Mouse (Mus musculus) heart, embryonic 10.5 days (tissue): ENCODE data around the gene Heyl. TPM values are rescaled to one million over a fixed set of nuclear protein-coding genes. Genes with fewer than 3 reads are reported as not detected.
"Not testable (repeated sequence)": the region's sequence is repeated elsewhere in the genome, so short reads cannot be mapped to it uniquely, and the experiment has no call there.

Source experiments
- DNase-seq: peaks from one replicate; pipeline ENCODE4 v3.0.0-alpha.2; 2017; ENCODE audit warnings: low spot score
- H3K27ac ChIP-seq: fragments of 300-500 bp; sonication (generic); 2 replicates; pipeline ENCODE4 v1.5.1; 2016; ENCODE audit warnings: mild to moderate bottlenecking
- H3K27me3 ChIP-seq: fragments of 300-500 bp; sonication (generic); 2 replicates; pipeline ENCODE4 v1.6.1; 2016; ENCODE audit warnings: mild to moderate bottlenecking; ENCODE audit not compliant: poor library complexity, insufficient read depth, severe bottlenecking
- H3K36me3 ChIP-seq: fragments of 300-500 bp; sonication (generic); 2 replicates; pipeline ENCODE4 v1.6.1; 2016; ENCODE audit warnings: mild to moderate bottlenecking, moderate library complexity
- H3K4me1 ChIP-seq: fragments of 300-500 bp; sonication (generic); 2 replicates; pipeline ENCODE4 v1.6.1; 2016; ENCODE audit warnings: mild to moderate bottlenecking
- H3K4me3 ChIP-seq: fragments of 300-500 bp; sonication (generic); 2 replicates; pipeline ENCODE4 v1.5.1; 2016; ENCODE audit warnings: mild to moderate bottlenecking, moderate library complexity
- H3K9me3 ChIP-seq: fragments of 300-500 bp; sonication (generic); 2 replicates; pipeline ENCODE4 v1.6.1; 2016; ENCODE audit warnings: mild to moderate bottlenecking, moderate library complexity
- WGBS: fragments of 180-500 bp; shearing (Covaris S2); methylation state at CpG from one replicate; pipeline ENCODE4 v1.1.7; 2016; 5-methylcytosine and 5-hydroxymethylcytosine counted together
- polyA plus RNA-seq: library from polyadenylated mRNA; unstranded; fragments of >200 nt; fragmentation: Nextera tagmentation; extraction: Ambion mirVana; gene quantifications from 2 replicates; pipeline ENCODE4 v1.2.1, GENCODE M21; 2016

The Heyl gene
- polyA plus RNA-seq, 1 experiment from 2014 or later: 3.9 TPM

DNA sequence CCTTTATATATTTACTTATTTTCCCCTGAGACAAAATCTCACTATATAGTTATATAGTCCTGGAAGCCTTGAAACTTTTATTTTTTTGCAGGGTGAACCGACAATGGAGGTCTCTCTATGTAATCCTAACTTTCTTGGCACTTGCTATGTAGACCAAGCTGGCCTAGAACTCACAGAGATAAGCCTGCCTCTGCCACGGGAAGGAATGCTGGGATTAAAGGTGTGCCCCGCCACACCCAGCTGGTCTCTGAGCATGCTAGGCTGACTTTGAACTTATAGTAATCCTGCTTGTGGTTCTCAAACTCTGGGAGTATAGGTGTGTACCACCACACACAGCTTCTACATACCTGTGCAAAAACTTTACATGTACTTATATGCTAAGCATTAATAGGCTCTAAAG is 46.8 kb downstream of the Heyl start:
- no peaks in the 10 kb centered on the region for H3K9me3 ChIP-seq
- peaks cover 10% of the 10 kb centered on the region for H3K36me3 ChIP-seq
- no peak for DNase-seq
- no peak overlapping the region for H3K27ac ChIP-seq
- peaks cover 14% of the 10 kb centered on the region for H3K4me1 ChIP-seq
- H3K27me3 ChIP-seq: no peaks in the 10 kb centered on the region; the same call in 1 of the 2 replicates
- 64% methylated on average over 3 of the region's 3 CpGs for WGBS
- H3K4me3 ChIP-seq: no peak overlapping the region

DNA sequence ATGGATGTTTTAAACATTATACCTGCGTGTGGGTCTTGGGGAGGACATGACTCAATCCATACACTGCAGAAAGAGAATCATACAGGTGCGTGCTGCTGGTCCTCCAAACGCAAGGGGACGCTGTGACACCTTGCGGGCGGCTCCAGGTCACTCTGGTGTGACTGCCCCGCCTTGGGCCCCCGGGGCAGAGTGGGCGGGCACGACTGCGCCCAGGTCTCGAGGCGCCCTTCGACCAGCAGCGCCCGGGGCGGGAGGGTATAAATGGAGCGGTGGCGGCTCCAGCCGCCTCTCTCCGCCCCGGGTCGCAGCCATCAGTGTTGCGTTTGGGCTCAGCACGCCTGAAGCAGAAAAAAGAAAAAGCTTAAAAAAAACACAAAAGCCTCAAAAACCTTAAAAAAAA is 49.1 kb downstream of the Heyl start:
- Histone ChIP-seq H3K27me3 (no peaks in the 10 kb centered on the region; the same call in 1 of the 2 replicates), H3K4me3 (peak overlapping the region; percentile 75), H3K4me1 (peaks cover 30% of the 10 kb centered on the region), H3K27ac (peak overlapping the region; percentile 47), H3K9me3 (no peaks in the 10 kb centered on the region), H3K36me3 (peaks cover 32% of the 10 kb centered on the region)
- peak; percentile 97 for DNase-seq
- WGBS: under 1% methylated on average over 25 of the region's 25 CpGs

DNA sequence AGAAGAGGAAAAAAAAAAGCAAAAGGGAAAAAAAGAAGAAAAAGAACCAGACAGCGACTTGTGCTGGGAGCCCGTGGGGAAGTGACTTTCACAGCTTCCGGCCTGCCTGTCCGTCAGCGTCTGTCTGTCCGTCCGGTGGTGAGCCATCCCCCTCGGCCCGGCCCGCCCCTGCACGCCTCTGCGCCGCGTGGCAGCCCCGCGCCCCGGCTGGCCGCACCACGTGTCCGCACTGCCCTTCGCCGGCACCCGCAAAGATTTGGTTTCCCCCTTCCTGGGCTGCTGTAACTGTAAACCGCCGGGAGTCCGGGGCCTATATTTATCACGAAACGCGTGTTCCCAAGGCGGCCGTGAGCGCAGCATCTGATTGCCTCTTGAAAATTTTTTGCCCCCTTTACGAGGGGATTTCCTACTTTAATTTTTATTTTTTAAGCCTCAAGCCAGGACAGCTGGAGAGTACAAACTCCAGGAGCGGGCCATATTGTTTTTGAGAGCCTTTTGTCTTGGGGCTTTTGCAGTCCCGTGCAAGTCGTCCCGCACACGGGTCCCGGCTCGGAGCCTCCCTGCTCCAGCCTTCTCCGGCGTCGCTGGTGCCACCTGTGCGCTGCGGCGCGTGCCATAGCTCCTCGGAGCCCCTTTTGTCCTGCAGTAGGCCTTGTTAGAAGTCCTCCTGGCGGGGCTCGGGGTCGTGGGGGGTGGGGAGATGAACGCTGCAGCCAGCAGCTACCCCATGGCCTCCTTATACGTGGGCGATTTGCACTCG is 49.7 kb downstream of the Heyl start:
- H3K27ac ChIP-seq: peak overlapping the region; percentile 81
- H3K27me3 ChIP-seq, H3K9me3 ChIP-seq, DNase-seq: not testable (repeated sequence)
- WGBS: under 1% methylated on average over 46 of the region's 55 CpGs
- H3K4me3 ChIP-seq: peak overlapping the region; percentile 75
- H3K4me1 ChIP-seq: peaks cover 33% of the 10 kb centered on the region
- H3K36me3 ChIP-seq: peaks cover 38% of the 10 kb centered on the region

DNA sequence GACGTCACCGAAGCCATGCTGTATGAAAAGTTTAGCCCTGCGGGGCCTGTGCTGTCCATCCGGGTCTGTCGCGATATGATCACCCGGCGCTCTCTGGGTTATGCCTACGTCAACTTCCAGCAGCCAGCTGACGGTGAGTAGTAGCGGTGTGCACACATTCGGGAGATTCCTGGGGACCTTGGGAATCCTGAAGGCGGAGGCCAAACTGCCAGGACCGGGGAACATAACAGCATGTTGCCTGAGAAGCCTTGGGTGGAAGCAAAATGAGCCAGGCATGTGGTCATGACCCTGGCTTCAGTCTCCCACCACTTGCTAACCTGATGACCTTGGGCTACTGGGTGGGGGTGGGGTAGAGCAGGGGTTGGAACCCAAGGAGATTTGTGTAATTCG is 50.3 kb downstream of the Heyl start:
- Histone ChIP-seq H3K4me1 (peaks cover 33% of the 10 kb centered on the region), H3K36me3 (peaks cover 44% of the 10 kb centered on the region), H3K4me3 (peak overlapping the region; percentile 75), H3K27ac (peak overlapping the region; percentile 88)
- not testable (repeated sequence) for H3K27me3 ChIP-seq, H3K9me3 ChIP-seq, DNase-seq
- WGBS: under 1% methylated on average over 15 of the region's 15 CpGs

DNA sequence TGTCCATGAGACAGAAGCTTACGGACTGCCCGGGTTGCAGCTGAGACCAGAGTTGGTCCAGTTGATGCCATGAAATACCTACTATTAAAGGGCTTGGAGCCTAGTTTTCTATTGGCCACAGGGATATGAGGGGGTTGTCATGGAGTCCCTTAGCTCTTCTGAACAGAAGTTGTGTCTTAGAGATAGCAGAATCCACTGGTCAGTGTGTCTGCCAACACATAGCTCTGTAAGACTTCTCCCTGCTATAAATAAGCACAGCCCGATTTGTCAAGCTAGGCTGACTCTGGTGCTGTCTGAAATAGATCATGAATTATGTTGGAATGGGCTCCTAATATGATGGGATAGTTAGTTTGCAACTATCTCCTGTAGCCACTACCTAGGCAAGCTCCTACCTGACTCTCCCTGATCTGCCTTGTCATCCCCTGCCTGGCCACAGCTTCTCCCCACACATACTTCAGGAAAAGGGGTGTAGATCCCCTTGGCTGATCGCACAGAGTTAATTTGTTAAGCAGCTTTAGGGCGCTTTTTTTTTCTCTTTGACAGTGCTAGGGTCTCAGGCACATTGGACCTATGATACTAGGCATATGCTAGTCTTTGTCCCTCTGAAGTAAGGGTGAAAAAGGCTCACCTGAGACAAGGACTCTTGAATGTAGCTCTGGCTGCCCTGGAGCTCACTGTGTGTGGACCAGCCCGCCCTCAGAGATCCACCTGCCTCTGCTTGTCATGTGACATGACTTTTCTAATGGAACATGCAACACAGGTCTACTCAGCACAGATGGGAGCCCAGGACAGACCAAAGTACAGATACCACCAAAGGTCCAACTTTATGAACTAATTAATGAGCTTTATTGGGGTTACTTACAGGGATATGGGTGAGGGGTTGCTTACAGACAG is 51.6 kb downstream of the Heyl start:
- peaks cover 57% of the 10 kb centered on the region for H3K36me3 ChIP-seq
- peaks cover 36% of the 10 kb centered on the region for H3K4me1 ChIP-seq
- no peaks in the 10 kb centered on the region for H3K9me3 ChIP-seq
- peak overlapping the region; percentile 88 for H3K27ac ChIP-seq
- DNase-seq: no peak
- H3K27me3 ChIP-seq: no peaks in the 10 kb centered on the region; the same call in 1 of the 2 replicates
- peak overlapping the region; percentile 75 for H3K4me3 ChIP-seq
- 59% methylated on average over 6 of the region's 6 CpGs for WGBS

DNA sequence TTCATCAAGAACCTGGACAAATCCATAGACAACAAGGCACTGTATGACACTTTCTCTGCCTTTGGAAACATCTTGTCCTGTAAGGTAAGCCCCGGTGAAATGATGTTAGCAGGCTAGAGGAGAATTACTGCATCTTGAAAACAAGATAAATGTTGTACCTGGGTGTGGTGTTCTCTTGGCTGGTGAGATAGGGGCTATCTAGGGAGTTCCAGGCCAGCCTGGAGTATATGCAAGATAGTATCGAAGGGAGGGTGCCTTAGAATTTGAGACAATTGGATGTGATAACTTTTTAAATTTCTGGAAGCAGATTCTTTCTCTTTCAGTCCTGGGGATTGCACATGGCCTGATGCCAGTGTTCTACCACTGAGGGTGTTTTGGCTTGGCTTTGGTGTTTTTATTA is 53.4 kb downstream of the Heyl start:
- H3K27ac ChIP-seq: no peak overlapping the region
- H3K4me3 ChIP-seq: peak overlapping the region; percentile 75; the same call in 1 of the 2 replicates

DNA sequence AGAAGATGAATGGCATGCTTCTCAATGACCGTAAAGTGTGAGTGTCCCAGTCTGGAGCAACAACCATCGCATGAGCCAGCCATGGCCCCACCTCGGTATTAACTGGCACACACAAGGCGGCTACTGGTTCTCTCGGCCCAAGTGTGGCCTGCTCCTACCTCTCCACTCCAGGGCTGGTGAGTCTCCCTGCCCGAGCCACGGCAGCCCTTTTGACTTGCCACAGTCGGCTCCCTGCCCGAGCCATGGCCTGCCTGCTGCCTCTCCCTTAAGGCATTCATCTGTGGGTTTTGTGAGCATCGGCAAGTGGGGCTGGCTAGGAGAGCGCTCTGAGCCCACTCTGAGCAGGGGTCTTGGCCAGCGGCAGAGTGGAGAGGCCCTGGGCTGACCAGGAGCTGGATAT is 55.7 kb downstream of the Heyl start:
- H3K27ac ChIP-seq: no peak overlapping the region
- DNase-seq: peak; percentile 73
- no peak overlapping the region for H3K4me3 ChIP-seq
- H3K27me3 ChIP-seq: no peaks in the 10 kb centered on the region
- peaks cover 96% of the 10 kb centered on the region for H3K36me3 ChIP-seq
- WGBS: 88% methylated on average over 12 of the region's 12 CpGs
- no peaks in the 10 kb centered on the region for H3K9me3 ChIP-seq
- peaks cover 33% of the 10 kb centered on the region for H3K4me1 ChIP-seq

More for the DNA sequence above, 53.4 kb downstream of the Heyl start:
- Histone ChIP-seq H3K27me3 (no peaks in the 10 kb centered on the region), H3K9me3 (no peaks in the 10 kb centered on the region), H3K4me1 (peaks cover 36% of the 10 kb centered on the region), H3K36me3 (peaks cover 74% of the 10 kb centered on the region)
- WGBS: 86% methylated on average over 2 of the region's 2 CpGs
- DNase-seq: peak; percentile 82

DNA sequence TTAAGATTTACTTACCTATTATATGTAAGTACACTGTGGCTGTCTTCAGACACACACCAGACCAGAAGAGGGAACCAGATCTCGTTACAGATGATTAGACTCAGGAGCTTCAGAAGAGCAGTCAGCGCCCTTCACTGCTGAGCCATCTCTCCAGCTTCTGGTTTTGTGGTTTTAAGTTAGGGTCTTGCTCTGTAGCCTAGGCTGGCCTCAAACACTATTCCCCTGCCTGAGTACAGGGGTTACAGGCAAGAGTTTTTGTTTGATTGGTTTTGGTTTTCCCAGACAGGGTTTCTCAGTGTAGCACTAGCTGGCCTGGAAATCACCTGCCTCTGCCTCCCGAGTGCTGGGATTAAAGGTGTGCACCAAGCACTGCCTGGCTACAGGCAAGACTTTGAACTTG is 59.0 kb downstream of the Heyl start:
- Histone ChIP-seq H3K36me3 (peaks cover 99% of the 10 kb centered on the region), H3K4me3 (no peak overlapping the region), H3K4me1 (0 out of 2 replicates have a peak, but pooled peaks cover 8% of the 10 kb centered on the region), H3K27ac (no peak overlapping the region), H3K27me3 (no peaks in the 10 kb centered on the region), H3K9me3 (no peaks in the 10 kb centered on the region)
- 86% methylated on average over 3 of the region's 3 CpGs for WGBS
- peak; percentile 71 for DNase-seq

DNA sequence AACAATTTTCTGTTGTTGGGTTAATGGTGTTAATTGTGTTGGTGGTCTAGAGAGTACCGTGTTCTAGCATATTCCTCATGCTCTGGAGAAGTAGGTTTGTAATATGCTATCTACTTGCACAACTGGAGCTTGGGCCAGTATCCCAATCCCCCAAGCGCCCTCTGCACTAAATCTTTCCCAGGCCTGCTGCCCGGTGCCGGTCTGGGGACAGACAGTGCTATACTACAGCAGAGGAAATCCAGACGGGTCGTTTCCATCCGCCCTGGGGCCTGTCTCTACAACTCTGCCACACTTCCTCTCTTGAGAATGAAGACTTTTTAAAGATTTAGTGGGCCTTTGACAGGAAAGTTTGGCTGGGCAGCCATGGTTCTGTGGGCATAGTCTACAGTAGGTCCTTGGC is 59.6 kb downstream of the Heyl start:
- Histone ChIP-seq H3K36me3 (peaks cover 97% of the 10 kb centered on the region), H3K4me3 (no peak overlapping the region), H3K27ac (no peak overlapping the region), H3K9me3 (no peaks in the 10 kb centered on the region), H3K4me1 (0 out of 2 replicates have a peak, but pooled peaks cover 3% of the 10 kb centered on the region), H3K27me3 (no peaks in the 10 kb centered on the region)
- DNase-seq: peak; percentile 70
- 87% methylated on average over 7 of the region's 7 CpGs for WGBS

DNA sequence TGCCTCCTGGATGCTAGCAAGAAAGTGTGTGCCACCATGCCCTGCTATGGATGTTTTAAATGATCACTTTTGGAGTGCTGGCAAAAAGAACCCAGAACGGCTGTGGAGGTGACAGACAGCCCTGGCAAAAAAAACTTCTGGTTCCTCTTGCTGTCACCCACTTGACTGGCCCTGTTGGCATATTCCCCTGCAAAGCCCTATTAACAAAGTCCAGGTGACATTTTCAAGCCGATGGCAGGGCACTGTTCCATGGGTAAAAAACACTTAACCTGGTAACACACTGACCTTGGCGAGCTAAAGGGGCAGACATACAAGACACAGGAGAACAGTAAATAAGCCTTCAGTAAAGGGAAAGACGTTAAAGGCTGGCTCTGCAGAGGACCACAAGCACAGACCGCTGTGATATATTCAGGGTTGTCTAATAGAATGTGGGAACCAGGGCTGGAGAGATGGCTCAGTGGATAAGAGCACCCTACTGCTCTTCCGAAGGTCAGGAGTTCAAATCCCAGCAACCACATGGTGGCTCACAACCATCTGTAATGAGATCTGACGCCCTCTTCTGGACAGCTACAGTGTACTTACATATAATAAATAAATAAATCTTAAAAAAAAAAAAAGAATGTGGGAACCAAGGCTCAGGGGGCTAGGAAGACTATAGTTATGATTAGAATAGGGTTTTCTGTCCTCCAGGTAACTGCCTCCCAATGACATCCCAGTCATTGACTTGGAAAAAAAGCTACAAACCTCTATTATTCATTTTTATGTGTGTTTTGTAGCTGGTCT is 60.5 kb downstream of the Heyl start:
- Histone ChIP-seq H3K36me3 (peaks cover 97% of the 10 kb centered on the region), H3K4me3 (no peak overlapping the region), H3K27ac (no peak overlapping the region), H3K27me3 (no peaks in the 10 kb centered on the region), H3K9me3 (no peaks in the 10 kb centered on the region), H3K4me1 (0 out of 2 replicates have a peak, but pooled peaks cover 3% of the 10 kb centered on the region)
- peak; percentile 73 for DNase-seq
- 79% methylated on average over 7 of the region's 7 CpGs for WGBS

DNA sequence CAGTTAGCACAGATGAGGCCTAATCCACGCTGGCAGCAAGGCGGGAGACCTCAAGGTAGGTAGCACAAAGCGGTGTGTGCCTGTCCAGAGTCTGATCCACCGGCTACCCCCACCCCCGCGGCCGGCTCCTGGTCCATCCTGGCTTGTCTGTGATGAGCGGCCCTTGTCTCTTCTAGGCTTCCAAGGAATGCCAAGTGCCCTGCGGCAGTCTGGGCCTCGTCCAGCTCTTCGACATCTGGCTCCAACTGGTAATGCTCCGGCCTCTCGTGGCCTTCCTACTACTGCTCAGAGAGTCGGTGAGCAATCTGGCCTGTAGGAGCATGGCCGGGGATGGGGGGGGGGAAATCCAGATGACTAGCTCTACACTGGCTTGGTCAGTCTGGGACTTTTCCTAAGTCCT is 61.7 kb downstream of the Heyl start:
- not testable (repeated sequence) for H3K9me3 ChIP-seq, H3K4me3 ChIP-seq, H3K27me3 ChIP-seq, H3K27ac ChIP-seq, H3K4me1 ChIP-seq
- peaks cover 97% of the 10 kb centered on the region for H3K36me3 ChIP-seq
- 78% methylated on average over 15 of the region's 15 CpGs for WGBS
- peak; percentile 75 for DNase-seq

DNA sequence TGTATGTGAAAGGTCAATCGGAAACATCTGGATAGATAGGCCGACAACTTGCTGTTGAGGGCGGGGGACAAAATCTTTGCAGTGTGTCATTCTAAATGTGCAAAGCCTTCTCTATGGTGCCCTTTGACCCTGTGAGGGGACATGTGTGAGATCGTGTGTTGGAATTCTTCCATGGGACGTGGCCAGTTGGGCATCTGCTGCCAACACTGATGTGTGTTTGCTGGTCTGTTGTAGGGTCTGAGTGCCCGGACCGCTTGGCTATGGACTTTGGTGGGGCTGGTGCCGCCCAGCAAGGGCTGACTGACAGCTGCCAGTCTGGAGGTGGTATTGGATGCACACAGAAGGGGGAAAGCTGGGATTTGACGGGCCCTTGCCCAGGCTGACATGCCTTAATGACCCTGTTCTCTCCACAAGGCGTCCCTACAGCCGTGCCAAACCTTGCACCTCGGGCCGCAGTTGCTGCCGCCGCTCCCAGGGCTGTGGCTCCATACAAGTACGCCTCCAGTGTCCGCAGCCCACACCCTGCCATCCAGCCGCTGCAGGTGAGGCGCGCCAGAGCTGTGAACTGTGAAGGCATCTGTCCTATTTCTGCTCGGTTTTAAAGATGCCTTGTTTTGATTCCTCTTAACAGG is 62.3 kb downstream of the Heyl start:
- DNase-seq: no peak
- H3K4me1 ChIP-seq: no peaks in the 10 kb centered on the region
- H3K27ac ChIP-seq: no peak overlapping the region
- 93% methylated on average over 21 of the region's 21 CpGs for WGBS
- H3K27me3 ChIP-seq: no peaks in the 10 kb centered on the region
- no peaks in the 10 kb centered on the region for H3K9me3 ChIP-seq
- peaks cover 98% of the 10 kb centered on the region for H3K36me3 ChIP-seq
- no peak overlapping the region for H3K4me3 ChIP-seq
